Mouse (Mus musculus) kidney, embryonic 16.5 days (tissue): ENCODE measurements around the gene Chst3. TPM values are rescaled to one million over a fixed set of nuclear protein-coding genes. Genes with fewer than 3 reads are reported as not detected.
A peak's percentile ranks its signal among the peaks of the same experiment; 100 is the strongest.

ENCODE experiments used
- ATAC-seq: fragments of 200-750 bp; cut with Nextera tagmentation; 2 replicates; pipeline ENCODE4 v1.8.0; 2017; ENCODE audit warnings: moderate TSS enrichment; ENCODE audit not compliant: low FRiP score, low TSS enrichment
- H3K27ac ChIP-seq: fragments of 300-500 bp; sonication (generic); 2 replicates; pipeline ENCODE4 v1.5.1; 2014; ENCODE audit warnings: low read length
- H3K27me3 ChIP-seq: fragments of 300-500 bp; sonication (generic); 2 replicates; pipeline ENCODE4 v1.6.1; 2014; ENCODE audit warnings: low read length, control low read depth, mixed read lengths; ENCODE audit not compliant: insufficient read depth
- H3K36me3 ChIP-seq: fragments of 300-500 bp; sonication (generic); 2 replicates; pipeline ENCODE4 v1.6.1; 2014; ENCODE audit warnings: low read length, control low read depth, mixed read lengths; ENCODE audit not compliant: insufficient read depth
- H3K4me1 ChIP-seq: fragments of 300-500 bp; sonication (generic); 2 replicates; pipeline ENCODE4 v1.6.1; 2014; ENCODE audit warnings: low read length, control low read depth, mixed read lengths; ENCODE audit not compliant: insufficient read depth
- H3K4me2 ChIP-seq: fragments of 300-500 bp; sonication (generic); replicated peaks from 2 replicates; pipeline ENCODE4 v1.6.1; 2014; ENCODE audit warnings: low read depth, low read length
- H3K4me3 ChIP-seq: fragments of 300-500 bp; sonication (generic); 2 replicates; pipeline ENCODE4 v1.5.1; 2014; ENCODE audit warnings: mild to moderate bottlenecking, low read length
- H3K9ac ChIP-seq: fragments of 300-500 bp; sonication (generic); replicated peaks from 2 replicates; pipeline ENCODE4 v1.6.1; 2014; ENCODE audit warnings: low read length
- H3K9me3 ChIP-seq: fragments of 300-500 bp; sonication (generic); 2 replicates; pipeline ENCODE4 v1.6.1; 2016; ENCODE audit warnings: low read length, control low read depth
- WGBS: fragments of 180-500 bp; shearing (Covaris S2); extraction: QIAGEN DNeasy Blood & Tissue Kit; methylation state at CpG from one replicate; pipeline ENCODE4 v1.1.7; 2014; 5-methylcytosine and 5-hydroxymethylcytosine counted together
- polyA plus RNA-seq: library from polyadenylated mRNA; unstranded; fragments of >200 nt; fragmentation: Nextera tagmentation; extraction: Ambion mirVana; gene quantifications from 2 replicates; pipeline ENCODE4 v1.2.1, GENCODE M21; 2015

The Chst3 gene
- polyA plus RNA-seq, 1 experiment from 2014 or later = 2.2 TPM

GRCm38 (mm10) chr10:60207166-60207705 is 11.8 kb downstream of the Chst3 start:
- no peak overlapping the region for H3K4me2 ChIP-seq
- H3K9me3 ChIP-seq = no peaks in the 10 kb centered on the region
- 77% methylated on average over 8 of the region's 8 CpGs for WGBS
- no peak overlapping the region for H3K9ac ChIP-seq
- peaks cover 25% of the 10 kb centered on the region for H3K4me1 ChIP-seq
- ATAC-seq = no peak
- no peak overlapping the region for H3K4me3 ChIP-seq
- no peak overlapping the region for H3K27ac ChIP-seq
- no peaks in the 10 kb centered on the region for H3K36me3 ChIP-seq
- H3K27me3 ChIP-seq = no peaks in the 10 kb centered on the region

- H3K36me3 ChIP-seq = no peaks in the 10 kb centered on the region
- H3K4me1 ChIP-seq = peaks cover 25% of the 10 kb centered on the region
- H3K9me3 ChIP-seq = no peaks in the 10 kb centered on the region
- H3K4me3 ChIP-seq = no peak overlapping the region
- H3K9ac ChIP-seq = no peak overlapping the region
- H3K27me3 ChIP-seq = no peaks in the 10 kb centered on the region
- no peak overlapping the region for H3K27ac ChIP-seq
- H3K4me2 ChIP-seq = no peak overlapping the region
- no peak for ATAC-seq
- 36% methylated on average over 9 of the region's 9 CpGs for WGBS
Measured at GRCm38 (mm10) chr10:60205601-60206241, 13.3 kb downstream of the Chst3 start.

- Histone ChIP-seq H3K4me1 (peaks cover 21% of the 10 kb centered on the region), H3K27me3 (no peaks in the 10 kb centered on the region), H3K27ac (peak overlapping the region; percentile 75), H3K9me3 (no peaks in the 10 kb centered on the region), H3K4me3 (no peak overlapping the region), H3K9ac (no peak overlapping the region), H3K36me3 (no peaks in the 10 kb centered on the region), H3K4me2 (no peak overlapping the region)
- peak; percentile 44 for ATAC-seq
- 31% methylated on average over 5 of the region's 5 CpGs for WGBS
Measured at GRCm38 (mm10) chr10:60202785-60203184, 16.3 kb downstream of the Chst3 start.

GRCm38 (mm10) chr10:60200996-60201395 is 18.1 kb downstream of the Chst3 start:
- no peaks in the 10 kb centered on the region for H3K27me3 ChIP-seq
- peaks cover 16% of the 10 kb centered on the region for H3K4me1 ChIP-seq
- no peaks in the 10 kb centered on the region for H3K36me3 ChIP-seq
- no peak overlapping the region for H3K4me3 ChIP-seq
- H3K4me2 ChIP-seq = no peak overlapping the region
- 56% methylated on average over 6 of the region's 6 CpGs for WGBS
- no peak overlapping the region for H3K9ac ChIP-seq
- ATAC-seq = no peak
- no peaks in the 10 kb centered on the region for H3K9me3 ChIP-seq
- no peak overlapping the region for H3K27ac ChIP-seq

DNA sequence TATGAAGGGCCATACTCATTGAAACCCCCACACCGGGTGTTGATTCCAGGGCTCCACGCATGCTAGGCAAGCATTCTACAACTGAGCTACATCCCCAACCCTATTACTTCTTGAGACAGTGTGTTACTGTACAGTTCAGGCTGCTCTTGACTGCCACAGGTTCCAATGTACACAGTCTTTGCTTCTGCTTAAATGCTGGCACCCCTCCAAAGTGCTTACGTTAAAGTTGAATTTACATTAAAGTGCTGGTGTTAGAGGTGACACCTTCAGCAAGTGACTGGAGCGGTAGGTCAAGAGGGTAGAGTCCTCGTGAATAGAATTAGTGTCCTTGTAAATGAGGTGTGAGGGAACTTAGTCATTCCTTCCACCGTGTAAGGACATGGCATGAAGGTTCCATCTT is 19.7 kb downstream of the Chst3 start:
- H3K27ac ChIP-seq = no peak overlapping the region
- ATAC-seq = no peak
- no peak overlapping the region for H3K9ac ChIP-seq
- H3K4me2 ChIP-seq = no peak overlapping the region
- peaks cover 29% of the 10 kb centered on the region for H3K4me1 ChIP-seq
- WGBS = 79% methylated on average over 6 of the region's 6 CpGs
- no peaks in the 10 kb centered on the region for H3K27me3 ChIP-seq
- H3K9me3 ChIP-seq = no peaks in the 10 kb centered on the region
- no peaks in the 10 kb centered on the region for H3K36me3 ChIP-seq
- no peak overlapping the region for H3K4me3 ChIP-seq

- Histone ChIP-seq H3K36me3 (no peaks in the 10 kb centered on the region), H3K27ac (no peak overlapping the region), H3K4me2 (no peak overlapping the region), H3K4me3 (no peak overlapping the region), H3K27me3 (no peaks in the 10 kb centered on the region), H3K9me3 (no peaks in the 10 kb centered on the region), H3K4me1 (peaks cover 30% of the 10 kb centered on the region), H3K9ac (no peak overlapping the region)
- ATAC-seq = no peak
- WGBS = 75% methylated on average over 10 of the region's 10 CpGs
Measured at GRCm38 (mm10) chr10:60197406-60197821, 21.6 kb downstream of the Chst3 start.

GRCm38 (mm10) chr10:60196971-60197370 is 22.1 kb downstream of the Chst3 start:
- no peaks in the 10 kb centered on the region for H3K27me3 ChIP-seq
- no peaks in the 10 kb centered on the region for H3K36me3 ChIP-seq
- no peak overlapping the region for H3K27ac ChIP-seq
- ATAC-seq = no peak
- no peaks in the 10 kb centered on the region for H3K9me3 ChIP-seq
- 51% methylated on average over 5 of the region's 5 CpGs for WGBS
- peaks cover 33% of the 10 kb centered on the region for H3K4me1 ChIP-seq
- H3K9ac ChIP-seq = no peak overlapping the region
- H3K4me2 ChIP-seq = no peak overlapping the region
- H3K4me3 ChIP-seq = no peak overlapping the region

DNA sequence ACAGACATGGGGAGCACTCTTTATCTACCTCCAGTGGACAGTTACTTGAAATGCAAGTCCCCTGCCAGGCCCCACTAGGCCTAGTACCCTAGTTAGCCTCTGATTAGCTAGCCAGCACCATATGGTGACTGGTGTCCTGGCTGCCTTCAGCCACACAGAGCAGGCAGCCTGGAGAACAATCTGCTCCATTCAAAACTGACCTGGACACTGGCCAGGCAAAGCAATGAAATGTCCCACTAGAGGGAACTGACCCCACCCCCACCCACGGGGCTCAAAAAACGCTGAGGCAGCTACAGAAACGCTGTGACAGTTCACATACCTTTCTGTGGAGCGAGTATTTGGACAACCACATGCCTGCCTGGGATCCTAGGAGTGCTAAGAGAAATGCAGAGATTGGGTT is 24.0 kb downstream of the Chst3 start:
- Histone ChIP-seq H3K9ac (no peak overlapping the region), H3K27ac (peak overlapping the region; percentile 48; the same call in 1 of the 2 replicates), H3K36me3 (no peaks in the 10 kb centered on the region), H3K27me3 (no peaks in the 10 kb centered on the region), H3K4me2 (no peak overlapping the region), H3K4me1 (peaks cover 39% of the 10 kb centered on the region), H3K9me3 (no peaks in the 10 kb centered on the region), H3K4me3 (no peak overlapping the region)
- ATAC-seq = 0 out of 2 replicates have a peak, but pooled peaks have one; percentile 10
- 29% methylated on average over 4 of the region's 4 CpGs for WGBS

DNA sequence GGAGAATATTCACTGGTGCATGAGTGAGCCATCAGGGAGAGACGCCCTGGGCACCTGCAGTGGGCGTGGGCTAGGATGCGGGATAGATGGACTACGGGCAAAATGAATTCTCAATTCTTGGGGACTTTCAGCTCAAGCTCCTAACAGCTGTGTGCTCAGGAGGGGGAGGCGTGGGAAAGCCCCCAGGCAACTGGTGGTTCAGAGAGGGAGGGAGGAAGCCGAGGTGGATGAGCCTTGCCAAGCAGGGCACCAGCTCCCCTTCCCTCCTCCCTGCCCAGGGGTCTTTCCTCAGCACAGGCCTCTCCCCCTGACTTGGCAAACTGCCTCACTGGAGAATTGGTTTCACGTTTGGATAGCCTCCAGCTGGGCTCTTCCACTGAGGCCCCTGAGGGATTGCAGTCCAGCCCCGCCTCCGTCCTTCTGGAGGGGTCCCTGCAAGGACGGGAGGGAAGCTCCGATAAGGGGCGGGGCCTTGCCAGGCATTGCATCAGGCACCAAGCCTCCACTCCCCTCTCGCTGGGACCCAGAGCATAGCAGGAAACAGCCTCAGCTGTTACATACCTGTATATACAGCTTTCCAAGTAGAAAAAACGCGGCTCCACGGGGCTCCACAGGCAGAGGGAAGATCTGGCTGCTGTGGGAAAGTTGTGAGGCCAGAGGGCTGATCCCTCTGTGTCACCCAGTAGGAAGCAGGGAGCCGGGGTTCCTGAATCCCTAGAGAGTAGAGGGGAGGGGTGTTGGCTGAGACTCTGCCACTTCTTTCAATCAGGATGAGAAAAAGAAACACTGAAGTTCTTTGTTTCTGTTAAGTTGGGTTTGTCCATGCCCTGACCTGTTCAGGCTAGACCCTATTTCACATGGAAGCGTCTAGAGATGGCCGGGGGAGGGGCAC is 25.3 kb downstream of the Chst3 start:
- no peaks in the 10 kb centered on the region for H3K27me3 ChIP-seq
- peak overlapping the region; percentile 56; the same call in 1 of the 2 replicates for H3K9ac ChIP-seq
- peak overlapping the region; percentile 46 for H3K4me2 ChIP-seq
- H3K4me3 ChIP-seq = peak overlapping the region; percentile 7
- no peaks in the 10 kb centered on the region for H3K9me3 ChIP-seq
- peak; percentile 87 for ATAC-seq
- peak overlapping the region; percentile 62; the same call in 1 of the 2 replicates for H3K27ac ChIP-seq
- H3K36me3 ChIP-seq = no peaks in the 10 kb centered on the region
- WGBS = 8% methylated on average over 19 of the region's 19 CpGs
- H3K4me1 ChIP-seq = peaks cover 39% of the 10 kb centered on the region
